Mouse (Mus musculus): ENCODE measurements around the gene Rps26.

DNA sequence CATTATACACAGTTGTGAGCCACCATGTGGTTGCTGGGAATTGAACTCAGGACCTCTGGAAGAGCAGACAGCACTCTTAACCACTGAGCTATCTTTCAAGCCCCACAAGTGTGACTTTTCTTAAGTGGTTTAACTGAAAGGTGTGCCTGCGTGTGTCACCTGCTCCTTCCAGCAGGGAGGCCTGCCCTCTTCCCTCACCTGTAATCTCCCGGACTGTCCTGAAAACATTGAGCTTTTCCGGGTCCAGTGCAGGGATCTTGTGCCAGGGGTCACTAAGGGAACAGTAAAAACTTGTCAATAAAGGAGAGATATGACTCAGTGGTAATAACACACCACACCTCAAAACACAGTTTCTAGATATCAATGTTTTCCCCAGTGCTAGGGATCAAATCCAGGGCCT lies 47.2 kb downstream of the Rps26 start:
- TF ChIP-seq POLR2A (IDR thresholded peaks at IDR 0.05; ENCODE audit: borderline replicate concordance, extremely low read depth, low read depth, low read length): no peak
- TF ChIP-seq CTCF (IDR thresholded peaks at IDR 0.05; ENCODE audit: insufficient read depth, low read length): no peak

Data from lung, adult 2 months (tissue).